ENCODE assay signal across 8 mouse cellular contexts in the genomic region with DNA sequence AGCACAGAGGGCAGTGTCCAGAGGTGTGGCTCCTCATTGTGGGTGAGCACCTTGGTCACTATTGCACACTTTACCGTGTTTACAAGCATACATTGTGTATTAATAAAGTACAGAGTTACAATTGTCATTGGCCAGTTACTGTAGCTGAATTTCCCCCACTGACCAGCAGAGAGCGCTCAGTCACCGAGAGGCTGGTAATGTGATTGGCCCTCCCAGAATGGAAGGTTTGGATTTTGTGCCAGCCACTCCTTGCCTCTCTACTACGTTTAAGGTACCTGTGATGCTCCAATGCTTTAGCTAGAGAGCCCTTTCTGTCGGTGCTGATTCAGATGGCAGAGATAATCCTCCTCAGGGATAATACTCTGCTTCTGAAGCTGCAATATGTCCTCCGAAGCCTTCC. TPM values are rescaled to one million over a fixed set of nuclear protein-coding genes. Genes with fewer than 3 reads are reported as not detected.
DNase-seq lines count a peak whose midpoint lies in the region; ATAC-seq and TF ChIP-seq lines count a peak whose summit lies in the region.

No protein-coding gene starts in this region.

- no peak overlapping the region for H3K4me2 ChIP-seq in liver, embryonic 12.5 days
- no peak overlapping the region for H3K4me2 ChIP-seq in forebrain, embryonic 14.5 days (ENCODE audit: low read length)
- no peak overlapping the region for H3K4me2 ChIP-seq in intestine, postnatal 0 days (replicated peaks; ENCODE audit: low read depth)
- H3K4me2 ChIP-seq in limb, embryonic 14.5 days (replicated peaks; ENCODE audit: low read depth, low read length, severe bottlenecking) = no peak overlapping the region

- no peak for TF ChIP-seq POLR2A in brain, embryonic 14.5 days (IDR thresholded peaks at IDR 0.05; ENCODE audit: borderline replicate concordance, extremely low read depth, insufficient read depth, insufficient read length, poor library complexity, severe bottlenecking)
- no peak for TF ChIP-seq POLR2A in limb, embryonic 14.5 days (IDR thresholded peaks at IDR 0.05; ENCODE audit: borderline replicate concordance, extremely low read depth, insufficient read depth, insufficient read length)

- no peak overlapping the region for H3K4me3 ChIP-seq in liver, embryonic 12.5 days
- no peak overlapping the region for H3K4me3 ChIP-seq in forebrain, embryonic 14.5 days (ENCODE audit: low read depth, low read length)
- H3K4me3 ChIP-seq in intestine, postnatal 0 days (ENCODE audit: low read depth, low read length) = no peak overlapping the region
- H3K4me3 ChIP-seq in limb, embryonic 14.5 days (replicated peaks; ENCODE audit: low read length) = no peak overlapping the region

- no peaks in the 10 kb centered on the region for H3K36me3 ChIP-seq in liver, embryonic 12.5 days
- H3K36me3 ChIP-seq in forebrain, embryonic 14.5 days (ENCODE audit: control insufficient read depth, insufficient read depth, low read length) = no peaks in the 10 kb centered on the region
- H3K36me3 ChIP-seq in intestine, postnatal 0 days (ENCODE audit: control insufficient read depth, insufficient read depth) = no peaks in the 10 kb centered on the region
- H3K36me3 ChIP-seq in limb, embryonic 14.5 days (ENCODE audit: control insufficient read depth, insufficient read depth, low read length) = no peaks in the 10 kb centered on the region

- TF ChIP-seq CTCF in brain, embryonic 14.5 days (IDR thresholded peaks at IDR 0.05; ENCODE audit: borderline replicate concordance, extremely low read depth, insufficient read depth, insufficient read length) = peak; percentile 89
- peak; percentile 99 for TF ChIP-seq CTCF in intestine, postnatal 0 days (IDR thresholded peaks at IDR 0.05; ENCODE audit: low read depth)

- H3K27me3 ChIP-seq in liver, embryonic 12.5 days (replicated peaks) = no peaks in the 10 kb centered on the region
- no peaks in the 10 kb centered on the region for H3K27me3 ChIP-seq in forebrain, embryonic 14.5 days (replicated peaks; ENCODE audit: control insufficient read depth, insufficient read depth, low read length)
- H3K27me3 ChIP-seq in intestine, postnatal 0 days (replicated peaks; ENCODE audit: control insufficient read depth, insufficient read depth, low read length) = no peaks in the 10 kb centered on the region
- H3K27me3 ChIP-seq in limb, embryonic 14.5 days (ENCODE audit: control insufficient read depth, insufficient read depth, low read length) = no peaks in the 10 kb centered on the region

- H3K4me1 ChIP-seq in liver, embryonic 12.5 days = peaks cover 11% of the 10 kb centered on the region
- no peaks in the 10 kb centered on the region for H3K4me1 ChIP-seq in forebrain, embryonic 14.5 days (ENCODE audit: control insufficient read depth, insufficient read depth, low read length)
- no peaks in the 10 kb centered on the region for H3K4me1 ChIP-seq in intestine, postnatal 0 days (replicated peaks; ENCODE audit: control insufficient read depth, insufficient read depth, low read length)
- H3K4me1 ChIP-seq in limb, embryonic 14.5 days (ENCODE audit: control insufficient read depth, insufficient read depth, low read length) = 0 out of 2 replicates have a peak, but pooled peaks cover 3% of the 10 kb centered on the region

- no peak overlapping the region for H3K27ac ChIP-seq in liver, embryonic 12.5 days
- H3K27ac ChIP-seq in forebrain, embryonic 14.5 days (ENCODE audit: low read depth, low read length) = no peak overlapping the region
- no peak overlapping the region for H3K27ac ChIP-seq in intestine, postnatal 0 days (ENCODE audit: low read depth, low read length)
- H3K27ac ChIP-seq in limb, embryonic 14.5 days (replicated peaks; ENCODE audit: low read depth, low read length) = no peak overlapping the region

- no peaks in the 10 kb centered on the region for H3K9me3 ChIP-seq in liver, embryonic 12.5 days (replicated peaks)
- no peaks in the 10 kb centered on the region for H3K9me3 ChIP-seq in forebrain, embryonic 14.5 days (replicated peaks; ENCODE audit: control insufficient read depth, low read length)
- H3K9me3 ChIP-seq in intestine, postnatal 0 days (ENCODE audit: control insufficient read depth) = no peaks in the 10 kb centered on the region
- no peaks in the 10 kb centered on the region for H3K9me3 ChIP-seq in limb, embryonic 14.5 days (ENCODE audit: control insufficient read depth, low read length)

- WGBS in liver, embryonic 12.5 days (ENCODE audit: insufficient replicate concordance) = 21% methylated on average over 6 of the region's 6 CpGs
- WGBS in forebrain, embryonic 14.5 days = 19% methylated on average over 6 of the region's 6 CpGs
- WGBS in intestine, postnatal 0 days = 18% methylated on average over 6 of the region's 6 CpGs
- WGBS in limb, embryonic 14.5 days = 20% methylated on average over 6 of the region's 6 CpGs

- no peak for ATAC-seq in liver, embryonic 12.5 days
- 0 out of 2 replicates have a peak, but pooled peaks have one; percentile 18 for ATAC-seq in forebrain, embryonic 14.5 days
- ATAC-seq in intestine, postnatal 0 days = peak; percentile 10; the same call in 1 of the 2 replicates
- ATAC-seq in limb, embryonic 14.5 days (ENCODE audit: low FRiP score, low read depth) = no peak; the same call in 1 of the 2 replicates

- DNase-seq in liver = peak; percentile 55
- DNase-seq in brain, embryonic 14.5 days (ENCODE audit: low read depth) = peak; percentile 74
- peak; percentile 79 for DNase-seq in forebrain, embryonic 14.5 days (ENCODE audit: low spot score)
- DNase-seq in limb, embryonic 14.5 days (ENCODE audit: low spot score) = peak; percentile 79
- peak; percentile 61 for DNase-seq in ovary, postnatal 10 days (ENCODE audit: low spot score)
- DNase-seq in thymus, postnatal 36 days = peak; percentile 55 to 68

- no peak overlapping the region for H3K9ac ChIP-seq in liver, embryonic 12.5 days
- no peak overlapping the region for H3K9ac ChIP-seq in forebrain, embryonic 14.5 days (ENCODE audit: low read length)
- no peak overlapping the region for H3K9ac ChIP-seq in intestine, postnatal 0 days (ENCODE audit: low read depth, low read length)
- H3K9ac ChIP-seq in limb, embryonic 14.5 days (ENCODE audit: low read depth, low read length, severe bottlenecking) = no peak overlapping the region

RNA-seq across cellular contexts. Expression of a gene that starts 38.2 kb away (rescaled TPM):
- 33.8 and 34.9 TPM in 2 replicates for polyA plus RNA-seq in liver, embryonic 12.5 days (2016; fragmentation: Nextera tagmentation; extraction: Ambion mirVana)
- polyA plus RNA-seq in brain, embryonic 14.5 days (2012; rRNA removed) = 20.6 and 23.4 TPM in 2 replicates
- polyA plus RNA-seq in forebrain, embryonic 14.5 days (2014; fragmentation: Nextera tagmentation; extraction: Ambion mirVana) = 73.6 and 74.1 TPM in 2 replicates
- polyA plus RNA-seq in intestine, postnatal 0 days (2015; fragmentation: Nextera tagmentation; extraction: Ambion mirVana) = 79.1 and 82.0 TPM in 2 replicates
- polyA plus RNA-seq in limb, embryonic 14.5 days (2012; rRNA removed) = 14.6 and 23.3 TPM in 2 replicates
- 62.1 and 65.3 TPM in 2 replicates for polyA plus RNA-seq in limb, embryonic 14.5 days (2014; fragmentation: Nextera tagmentation; extraction: Ambion mirVana)

RNA-seq across cellular contexts. Expression of a gene that starts 38.7 kb away (rescaled TPM):
- not detected in 2 replicates for polyA plus RNA-seq in liver, embryonic 12.5 days (2016; fragmentation: Nextera tagmentation; extraction: Ambion mirVana)
- 2.3 and 3.2 TPM in 2 replicates for polyA plus RNA-seq in brain, embryonic 14.5 days (2012; rRNA removed)
- 2.3 and 3.2 TPM in 2 replicates for polyA plus RNA-seq in forebrain, embryonic 14.5 days (2014; fragmentation: Nextera tagmentation; extraction: Ambion mirVana)
- 0.97 and 1.4 TPM in 2 replicates for polyA plus RNA-seq in intestine, postnatal 0 days (2015; fragmentation: Nextera tagmentation; extraction: Ambion mirVana)
- 1.3 and 1.5 TPM in 2 replicates for polyA plus RNA-seq in limb, embryonic 14.5 days (2012; rRNA removed)
- polyA plus RNA-seq in limb, embryonic 14.5 days (2014; fragmentation: Nextera tagmentation; extraction: Ambion mirVana) = 0.97 and 1.0 TPM in 2 replicates

Comparison
In these comparisons a context has a peak if more than half of its experiments do, and no peak if none do; other contexts are left out.
1. ATAC-seq: peak in forebrain, embryonic 14.5 days (single experiment) and intestine, postnatal 0 days (single experiment); none in liver, embryonic 12.5 days (single experiment) and limb, embryonic 14.5 days (single experiment).
2. Peak in every context shown above with its lines, with median percentiles within 50 percentile points of each other: DNase-seq.